Mouse (Mus musculus) lung, adult 2 months (tissue): ENCODE data around the gene Rad51ap2.

Experiments used
- CTCF ChIP-seq: fragments of 200-500 bp; IDR thresholded peaks from 2 replicates; pipeline ENCODE4 v1.5.1; 2011; ENCODE audit warnings: mild to moderate bottlenecking, low read length, control low read depth; ENCODE audit not compliant: insufficient read depth
- POLR2A ChIP-seq: fragments of 200-500 bp; IDR thresholded peaks from 2 replicates; pipeline ENCODE4 v1.6.1; 2011; ENCODE audit warnings: low read depth, mild to moderate bottlenecking, control low read depth, low read length, borderline replicate concordance; ENCODE audit errors: extremely low read depth

- TF ChIP-seq CTCF (no peak), POLR2A (no peak)
Observed at GRCm38 (mm10) chr12:11434446-11434845, 21.4 kb upstream of the Rad51ap2 start.
